Mouse (Mus musculus): Measurements from ENCODE around the gene Vhl. TPM values are rescaled to one million over a fixed set of nuclear protein-coding genes. Genes with fewer than 3 reads are reported as not detected.

The Vhl gene
- polyA plus RNA-seq, 1 experiment from 2014 or later, result 36.1 TPM

GRCm38 (mm10) chr6:113603993-113604392, 19.8 kb upstream of the Vhl start:
- H3K4me1 ChIP-seq, result peaks cover 25% of the 10 kb centered on the region
- peak overlapping the region; percentile 96 for H3K4me3 ChIP-seq (replicated peaks)
- 49% methylated on average over 12 of the region's 12 CpGs for WGBS
- peak overlapping the region; percentile 91 for H3K9ac ChIP-seq
- peak overlapping the region; percentile 90 for H3K27ac ChIP-seq
- peaks cover 16% of the 10 kb centered on the region; the same call in 1 of the 2 replicates for H3K36me3 ChIP-seq
- H3K9me3 ChIP-seq (replicated peaks), result no peaks in the 10 kb centered on the region
- H3K4me2 ChIP-seq, result peak overlapping the region; percentile 74
- no peak for ATAC-seq (replicated peaks; ENCODE audit: low FRiP score)
- H3K27me3 ChIP-seq, result no peaks in the 10 kb centered on the region

- Histone ChIP-seq H3K27me3 (no peaks in the 10 kb centered on the region), H3K4me2 (peak within 1 kb of the TSS; percentile 74), H3K9me3 (replicated peaks) (no peaks in the 10 kb centered on the region), H3K4me1 (peaks cover 25% of the 10 kb centered on the region), H3K4me3 (replicated peaks) (peak within 1 kb of the TSS; percentile 96), H3K27ac (peak within 1 kb of the TSS; percentile 90), H3K9ac (peak within 1 kb of the TSS; percentile 91), H3K36me3 (peaks cover 16% of the 10 kb centered on the region; the same call in 1 of the 2 replicates)
- ATAC-seq (replicated peaks; ENCODE audit: low FRiP score), result peak; percentile 93
- WGBS, result under 1% methylated on average over 58 of the region's 65 CpGs
Observed at GRCm38 (mm10) chr6:113604432-113605223, 19.1 kb upstream of the Vhl start, which contains the start of gene Brk1. Gene Brk1, plus strand, starts transcription at chr6:113604772.

DNA sequence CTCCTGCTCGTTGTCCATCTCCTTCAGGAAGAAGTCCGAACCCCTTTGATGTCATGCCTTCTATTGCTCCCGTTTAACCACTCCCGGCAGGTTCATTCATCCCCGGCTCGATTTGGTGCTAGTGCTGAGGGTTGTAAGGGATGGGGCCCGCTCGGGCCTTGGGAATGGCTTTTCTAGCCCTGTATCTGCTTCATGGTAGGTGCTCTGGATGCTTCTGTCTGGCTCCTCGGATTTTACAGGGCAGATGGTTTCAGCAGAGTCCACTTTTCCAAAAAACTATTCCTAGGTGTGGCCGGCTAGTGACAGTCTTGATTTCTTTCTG, 18.6 kb upstream of the Vhl start:
- peak; percentile 37; the same call in 1 of the 2 replicates for ATAC-seq (replicated peaks; ENCODE audit: low FRiP score)
- H3K27me3 ChIP-seq, result no peaks in the 10 kb centered on the region
- H3K9me3 ChIP-seq (replicated peaks), result no peaks in the 10 kb centered on the region
- H3K9ac ChIP-seq, result peak overlapping the region; percentile 91
- peak overlapping the region; percentile 74 for H3K4me2 ChIP-seq
- peaks cover 17% of the 10 kb centered on the region for H3K36me3 ChIP-seq
- WGBS, result 2% methylated on average over 10 of the region's 10 CpGs
- peak overlapping the region; percentile 90 for H3K27ac ChIP-seq
- H3K4me1 ChIP-seq, result peaks cover 24% of the 10 kb centered on the region
- H3K4me3 ChIP-seq (replicated peaks), result peak overlapping the region; percentile 96

DNA sequence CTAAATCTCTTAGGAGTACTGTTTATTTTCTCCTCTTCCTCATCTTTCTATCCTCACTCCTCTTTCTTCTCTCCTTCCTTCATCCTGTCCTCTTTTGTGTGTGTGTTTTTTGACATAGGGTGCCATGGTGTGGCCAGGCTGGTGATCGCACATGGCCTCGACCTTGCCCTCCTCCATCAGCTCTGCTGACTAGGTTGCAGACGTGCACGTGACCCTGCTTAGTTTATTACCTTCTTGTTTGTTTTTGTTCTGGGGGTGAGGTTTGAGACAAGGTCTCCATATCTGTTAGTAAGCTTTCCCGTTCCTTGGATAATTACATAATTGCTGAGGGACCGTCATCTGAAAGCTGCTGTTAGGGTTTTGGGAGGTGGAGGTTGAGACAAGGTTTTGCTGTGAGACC, 14.9 kb upstream of the Vhl start:
- no peak for ATAC-seq (replicated peaks; ENCODE audit: low FRiP score)
- peaks cover 49% of the 10 kb centered on the region for H3K36me3 ChIP-seq
- WGBS, result 57% methylated on average over 6 of the region's 6 CpGs

GRCm38 (mm10) chr6:113609293-113609692, 14.5 kb upstream of the Vhl start:
- H3K27me3 ChIP-seq, result no peaks in the 10 kb centered on the region
- H3K4me2 ChIP-seq, result no peak overlapping the region
- no peak overlapping the region for H3K27ac ChIP-seq
- 88% methylated on average over 7 of the region's 7 CpGs for WGBS
- no peak overlapping the region for H3K9ac ChIP-seq
- peaks cover 17% of the 10 kb centered on the region for H3K4me1 ChIP-seq
- no peak overlapping the region for H3K4me3 ChIP-seq (replicated peaks)
- no peak for ATAC-seq (replicated peaks; ENCODE audit: low FRiP score)
- no peaks in the 10 kb centered on the region for H3K9me3 ChIP-seq (replicated peaks)
- peaks cover 53% of the 10 kb centered on the region for H3K36me3 ChIP-seq

More for the DNA sequence above, 14.9 kb upstream of the Vhl start:
- no peaks in the 10 kb centered on the region for H3K27me3 ChIP-seq
- no peak overlapping the region for H3K27ac ChIP-seq
- no peaks in the 10 kb centered on the region for H3K9me3 ChIP-seq (replicated peaks)
- no peak overlapping the region for H3K4me3 ChIP-seq (replicated peaks)
- H3K4me2 ChIP-seq, result no peak overlapping the region
- H3K4me1 ChIP-seq, result peaks cover 19% of the 10 kb centered on the region
- no peak overlapping the region for H3K9ac ChIP-seq

- no peaks in the 10 kb centered on the region for H3K4me1 ChIP-seq
- 89% methylated on average over 8 of the region's 8 CpGs for WGBS
- no peak for ATAC-seq (replicated peaks; ENCODE audit: low FRiP score)
- no peak overlapping the region for H3K27ac ChIP-seq
- no peaks in the 10 kb centered on the region for H3K27me3 ChIP-seq
- no peak overlapping the region for H3K4me3 ChIP-seq (replicated peaks)
- H3K9ac ChIP-seq, result no peak overlapping the region
- no peak overlapping the region for H3K4me2 ChIP-seq
- H3K9me3 ChIP-seq (replicated peaks), result no peaks in the 10 kb centered on the region
- H3K36me3 ChIP-seq, result peaks cover 76% of the 10 kb centered on the region
Observed at GRCm38 (mm10) chr6:113612258-113612969, 11.3 kb upstream of the Vhl start.

GRCm38 (mm10) chr6:113614152-113614551, 9.6 kb upstream of the Vhl start:
- Histone ChIP-seq H3K4me3 (replicated peaks) (no peak overlapping the region), H3K4me1 (no peaks in the 10 kb centered on the region), H3K27ac (no peak overlapping the region), H3K36me3 (peaks cover 82% of the 10 kb centered on the region), H3K9me3 (replicated peaks) (no peaks in the 10 kb centered on the region), H3K4me2 (no peak overlapping the region), H3K9ac (no peak overlapping the region), H3K27me3 (no peaks in the 10 kb centered on the region)
- 95% methylated on average over 7 of the region's 7 CpGs for WGBS
- no peak for ATAC-seq (replicated peaks; ENCODE audit: low FRiP score)

DNA sequence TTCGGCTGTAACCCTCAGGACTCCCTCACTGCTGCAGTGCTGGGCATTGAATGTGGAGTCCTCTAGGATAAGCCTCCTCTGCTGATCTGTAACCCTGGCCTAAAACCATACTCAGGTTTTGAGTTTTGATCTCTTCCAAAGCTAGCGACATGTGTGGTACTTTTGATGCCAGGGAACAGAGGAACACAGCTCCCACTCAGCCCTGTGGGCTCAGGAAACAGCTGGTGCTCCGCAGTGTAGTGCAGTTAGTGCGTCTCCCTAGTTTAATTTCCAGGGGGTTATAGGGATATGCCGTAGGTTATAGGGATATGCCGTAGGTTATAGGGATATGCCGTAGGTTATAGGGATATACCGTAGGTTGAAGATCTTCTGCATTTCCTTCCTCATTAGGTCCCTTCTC, 8.8 kb upstream of the Vhl start:
- ATAC-seq (replicated peaks; ENCODE audit: low FRiP score), result no peak
- Histone ChIP-seq H3K27ac (no peak overlapping the region), H3K4me2 (no peak overlapping the region), H3K9me3 (replicated peaks) (no peaks in the 10 kb centered on the region), H3K9ac (no peak overlapping the region), H3K4me3 (replicated peaks) (no peak overlapping the region), H3K27me3 (no peaks in the 10 kb centered on the region), H3K36me3 (peaks cover 82% of the 10 kb centered on the region), H3K4me1 (no peaks in the 10 kb centered on the region)
- WGBS, result 95% methylated on average over 8 of the region's 8 CpGs

DNA sequence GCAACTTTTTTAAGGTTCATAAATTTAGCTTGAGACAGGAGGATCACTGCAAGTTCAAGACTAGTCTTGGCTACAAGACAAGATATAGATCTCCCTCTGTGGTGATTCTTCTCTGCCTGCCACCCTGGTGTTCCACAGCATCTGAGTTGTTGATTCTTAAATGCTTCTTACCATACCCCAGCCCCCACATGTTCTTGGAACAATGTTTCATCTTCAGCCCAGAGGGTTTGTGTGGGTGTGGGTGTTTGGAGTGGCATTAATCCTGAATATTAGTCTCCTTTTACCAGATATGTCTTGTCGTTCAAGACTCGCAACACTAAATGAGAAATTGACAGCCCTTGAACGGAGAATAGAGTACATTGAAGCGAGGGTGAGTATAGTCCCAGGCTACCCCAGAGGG, 8.3 kb upstream of the Vhl start:
- H3K36me3 ChIP-seq, result peaks cover 78% of the 10 kb centered on the region
- ATAC-seq (replicated peaks; ENCODE audit: low FRiP score), result no peak
- H3K27ac ChIP-seq, result no peak overlapping the region
- no peak overlapping the region for H3K4me2 ChIP-seq
- no peak overlapping the region for H3K4me3 ChIP-seq (replicated peaks)
- H3K9ac ChIP-seq, result no peak overlapping the region
- 95% methylated on average over 4 of the region's 4 CpGs for WGBS
- no peaks in the 10 kb centered on the region for H3K27me3 ChIP-seq
- no peaks in the 10 kb centered on the region for H3K4me1 ChIP-seq
- no peaks in the 10 kb centered on the region for H3K9me3 ChIP-seq (replicated peaks)

DNA sequence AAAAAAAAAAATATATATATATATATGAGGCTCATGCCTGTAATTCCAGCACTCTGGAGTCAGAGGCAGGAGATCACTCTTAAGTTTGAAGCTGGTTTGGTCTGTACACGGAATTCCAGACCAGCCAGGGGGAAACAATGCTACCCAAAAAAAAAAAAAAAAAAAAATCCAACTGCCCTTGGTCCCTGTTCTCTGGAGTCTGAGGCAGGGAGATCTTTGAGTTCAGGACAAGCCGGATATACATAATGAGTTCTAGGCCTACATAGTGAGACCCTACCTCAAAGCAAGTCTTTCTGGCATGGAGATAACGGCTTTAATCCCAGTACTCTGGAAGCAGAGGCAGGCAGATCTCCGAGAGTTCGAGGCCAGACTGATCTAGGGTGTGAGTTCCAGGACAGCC, 373 bp upstream of the Vhl start:
- Histone ChIP-seq H3K4me1 (peaks cover 15% of the 10 kb centered on the region), H3K9ac (no peak overlapping the region), H3K4me3 (replicated peaks) (peak overlapping the region; percentile 74), H3K27me3 (no peaks in the 10 kb centered on the region), H3K9me3 (replicated peaks) (no peaks in the 10 kb centered on the region), H3K4me2 (peak overlapping the region; percentile 85), H3K27ac (peak overlapping the region; percentile 91), H3K36me3 (peaks cover 18% of the 10 kb centered on the region)
- 0 out of 2 replicates have a peak, but pooled peaks have one; percentile 17 for ATAC-seq (replicated peaks; ENCODE audit: low FRiP score)
- 62% methylated on average over 5 of the region's 5 CpGs for WGBS

DNA sequence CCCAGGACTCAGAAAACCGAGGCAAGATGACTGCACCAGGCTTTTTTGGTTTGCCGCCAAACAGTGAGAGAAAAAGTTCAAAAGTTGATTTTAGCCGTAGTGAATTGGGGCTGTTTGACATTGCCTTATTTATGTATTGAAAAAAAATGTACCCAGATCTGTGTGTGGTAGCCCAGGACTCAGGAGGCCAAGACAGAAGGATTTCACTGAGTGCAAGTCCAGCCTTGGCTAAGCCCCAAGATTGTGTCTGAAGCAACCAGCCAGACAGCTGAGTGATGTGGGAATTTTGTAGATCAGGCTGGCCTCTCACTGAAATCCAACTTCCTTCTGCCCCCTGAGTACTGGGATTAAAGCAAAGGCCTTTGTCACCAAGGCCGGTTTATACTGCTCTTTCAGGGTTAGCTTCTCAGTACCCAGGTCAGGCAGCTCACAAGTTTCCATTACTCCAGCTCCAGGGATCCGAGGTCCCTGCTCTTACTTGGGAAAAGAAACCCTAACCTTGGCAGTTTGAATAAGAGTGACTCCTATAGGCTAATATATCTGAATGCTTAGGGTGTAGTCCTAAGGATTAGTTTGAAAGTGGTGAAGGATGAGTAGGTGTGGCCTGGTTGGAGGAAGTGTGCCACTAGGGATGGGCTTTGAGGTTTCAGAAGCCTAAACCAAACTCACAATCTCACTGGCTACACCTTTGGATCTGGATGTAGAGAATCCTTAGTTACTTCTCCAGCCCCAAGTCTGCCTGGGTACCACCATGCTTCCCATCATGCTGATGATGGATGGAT, 1.4 kb downstream of the Vhl start:
- peak overlapping the region; percentile 74 for H3K4me3 ChIP-seq (replicated peaks)
- peak overlapping the region; percentile 85 for H3K4me2 ChIP-seq
- H3K36me3 ChIP-seq, result peaks cover 28% of the 10 kb centered on the region
- H3K27me3 ChIP-seq, result no peaks in the 10 kb centered on the region
- H3K27ac ChIP-seq, result 0 out of 2 replicates have a peak overlapping the region, but pooled peaks have one; percentile 91
- no peaks in the 10 kb centered on the region for H3K9me3 ChIP-seq (replicated peaks)
- peaks cover 15% of the 10 kb centered on the region for H3K4me1 ChIP-seq
- H3K9ac ChIP-seq, result peak overlapping the region; percentile 56; the same call in 1 of the 2 replicates
- 35% methylated on average over 5 of the region's 5 CpGs for WGBS
- no peak for ATAC-seq (replicated peaks; ENCODE audit: low FRiP score)

DNA sequence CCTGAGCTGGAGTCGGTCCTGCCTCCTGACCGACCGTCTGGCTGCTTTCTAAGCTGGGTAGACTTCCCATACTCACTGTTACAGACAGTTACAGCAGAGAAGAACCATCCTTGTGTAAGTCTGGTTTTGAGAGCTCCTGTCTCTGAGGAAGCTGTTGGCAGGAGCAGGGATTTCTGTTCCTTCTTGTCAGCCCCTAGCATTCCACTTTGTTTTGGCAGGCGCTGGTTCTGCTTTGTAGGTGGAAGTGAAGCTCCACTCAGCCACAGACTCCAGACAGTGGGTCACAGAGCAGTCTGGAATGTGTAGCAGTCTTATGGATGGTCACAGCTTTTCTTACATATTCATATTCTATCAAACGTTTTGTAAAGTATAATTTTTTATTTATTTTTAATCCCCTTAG, 6.6 kb downstream of the Vhl start:
- no peak overlapping the region for H3K4me2 ChIP-seq
- H3K4me3 ChIP-seq (replicated peaks), result no peak overlapping the region
- H3K9me3 ChIP-seq (replicated peaks), result no peaks in the 10 kb centered on the region
- H3K27ac ChIP-seq, result no peak overlapping the region
- H3K9ac ChIP-seq, result no peak overlapping the region
- H3K36me3 ChIP-seq, result peaks cover 65% of the 10 kb centered on the region
- 85% methylated on average over 5 of the region's 5 CpGs for WGBS
- no peak for ATAC-seq (replicated peaks; ENCODE audit: low FRiP score)
- H3K4me1 ChIP-seq, result peaks cover 5% of the 10 kb centered on the region
- H3K27me3 ChIP-seq, result no peaks in the 10 kb centered on the region

All from kidney, embryonic 15.5 days (tissue).